Mouse (Mus musculus): ENCODE measurements around the gene Zfp740. TPM values are rescaled to one million over a fixed set of nuclear protein-coding genes. Genes with fewer than 3 reads are reported as not detected.

The Zfp740 gene
- polyA plus RNA-seq, 1 experiment from 2014 or later, result 11.6 TPM

DNA sequence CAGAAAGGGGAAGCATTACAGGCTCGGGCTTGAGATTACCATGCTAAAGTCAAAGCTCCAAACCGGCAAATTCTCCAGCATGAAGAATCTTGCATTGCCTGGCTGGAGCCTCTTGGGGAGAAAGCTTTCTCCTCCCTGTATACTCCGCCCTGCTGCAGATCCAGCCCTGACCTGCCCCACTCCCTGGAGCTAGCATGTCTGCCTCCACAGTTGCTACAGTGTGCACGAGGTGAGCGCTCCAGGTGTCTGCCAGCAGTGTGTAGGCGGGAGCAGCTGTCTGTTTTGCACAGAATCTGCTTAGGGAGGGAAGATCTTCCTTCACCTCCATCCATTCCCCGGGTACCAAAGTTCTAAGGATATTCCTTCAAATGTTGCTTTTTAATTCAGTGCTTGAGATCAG is 59.5 kb downstream of the Zfp740 start:
- Histone ChIP-seq H3K36me3 (replicated peaks; ENCODE audit: insufficient read depth, low read length) (no peaks in the 10 kb centered on the region), H3K9me3 (ENCODE audit: low read length) (no peaks in the 10 kb centered on the region), H3K27ac (ENCODE audit: low read depth) (no peak overlapping the region), H3K9ac (replicated peaks) (no peak overlapping the region), H3K4me3 (ENCODE audit: low read depth, low read length) (no peak overlapping the region), H3K4me2 (ENCODE audit: low read depth, low read length) (no peak overlapping the region), H3K4me1 (ENCODE audit: insufficient read depth) (peaks cover 2% of the 10 kb centered on the region), H3K27me3 (ENCODE audit: insufficient read depth, low read length) (peaks cover 21% of the 10 kb centered on the region)
- 56% methylated on average over 7 of the region's 7 CpGs for WGBS (ENCODE audit: insufficient replicate concordance)
- no peak for TF ChIP-seq CTCF (IDR thresholded peaks at IDR 0.05; ENCODE audit: low read depth)
- no peak for TF ChIP-seq EP300 (IDR thresholded peaks at IDR 0.05; ENCODE audit: low read depth)
- ATAC-seq (no peak), DNase-seq (no peak)

DNA sequence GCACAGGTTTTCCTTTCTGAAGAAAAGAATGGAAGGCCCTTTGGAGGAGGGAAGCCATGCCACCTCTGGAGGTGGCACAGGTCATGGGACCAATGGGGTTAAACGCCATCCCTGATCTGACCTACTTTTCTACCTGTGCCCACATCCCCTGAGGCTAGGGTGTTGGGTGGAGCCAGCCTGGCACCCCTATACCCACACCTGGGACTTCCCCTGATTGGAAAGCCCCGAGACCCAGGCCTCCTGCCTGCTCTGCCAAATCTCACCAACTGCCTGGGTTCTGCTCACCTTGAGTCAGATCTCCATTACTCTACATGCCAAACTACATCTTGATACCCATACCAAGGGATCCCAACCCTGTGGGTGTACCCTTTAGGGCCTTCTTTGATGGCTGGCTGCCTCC is 60.0 kb downstream of the Zfp740 start:
- no peaks in the 10 kb centered on the region for H3K9me3 ChIP-seq (ENCODE audit: low read length)
- no peak overlapping the region for H3K9ac ChIP-seq (replicated peaks)
- no peak overlapping the region for H3K4me3 ChIP-seq (ENCODE audit: low read depth, low read length)
- ATAC-seq, result no peak
- TF ChIP-seq CTCF (IDR thresholded peaks at IDR 0.05; ENCODE audit: low read depth) (no peak), EP300 (IDR thresholded peaks at IDR 0.05; ENCODE audit: low read depth) (no peak)
- no peaks in the 10 kb centered on the region for H3K4me1 ChIP-seq (ENCODE audit: insufficient read depth)
- peaks cover 17% of the 10 kb centered on the region for H3K27me3 ChIP-seq (ENCODE audit: insufficient read depth, low read length)
- no peak overlapping the region for H3K4me2 ChIP-seq (ENCODE audit: low read depth, low read length)
- WGBS (ENCODE audit: insufficient replicate concordance), result 61% methylated on average over 2 of the region's 2 CpGs
- DNase-seq, result no peak
- no peak overlapping the region for H3K27ac ChIP-seq (ENCODE audit: low read depth)
- H3K36me3 ChIP-seq (replicated peaks; ENCODE audit: insufficient read depth, low read length), result no peaks in the 10 kb centered on the region

Other genes with a start within 250 kb of the Zfp740 start
- not detected in 2 replicates for gene Krt78, start 249.0 kb upstream of the Zfp740 start, polyA plus RNA-seq (2015; fragmentation: Nextera tagmentation; extraction: Ambion mirVana)
- 125 and 129 TPM in 2 replicates for gene Krt8, start 198.8 kb upstream of the Zfp740 start, polyA plus RNA-seq (2015; fragmentation: Nextera tagmentation; extraction: Ambion mirVana)
- 234 and 261 TPM in 2 replicates for gene Krt18, start 175.1 kb upstream of the Zfp740 start, polyA plus RNA-seq (2015; fragmentation: Nextera tagmentation; extraction: Ambion mirVana)
- 30.9 and 32.2 TPM in 2 replicates for gene Eif4b, start 129.5 kb upstream of the Zfp740 start, polyA plus RNA-seq (2015; fragmentation: Nextera tagmentation; extraction: Ambion mirVana)
- gene Tns2, start 102.8 kb upstream of the Zfp740 start, polyA plus RNA-seq (2015; fragmentation: Nextera tagmentation; extraction: Ambion mirVana), result 9.2 TPM in 2 replicates
- 9.2 and 10.0 TPM in 2 replicates for gene Spryd3, start 67.0 kb upstream of the Zfp740 start, polyA plus RNA-seq (2015; fragmentation: Nextera tagmentation; extraction: Ambion mirVana)
- gene Igfbp6, start 58.9 kb upstream of the Zfp740 start, polyA plus RNA-seq (2015; fragmentation: Nextera tagmentation; extraction: Ambion mirVana), result 4.8 and 5.9 TPM in 2 replicates
- 10.9 and 13.6 TPM in 2 replicates for gene Soat2, start 52.7 kb upstream of the Zfp740 start, polyA plus RNA-seq (2015; fragmentation: Nextera tagmentation; extraction: Ambion mirVana)
- gene Csad, start 1.5 kb downstream of the Zfp740 start, polyA plus RNA-seq (2015; fragmentation: Nextera tagmentation; extraction: Ambion mirVana), result 224 and 243 TPM in 2 replicates
- 5.8 and 8.6 TPM in 2 replicates for gene Itgb7, start 28.7 kb downstream of the Zfp740 start, polyA plus RNA-seq (2015; fragmentation: Nextera tagmentation; extraction: Ambion mirVana)
- gene Rarg, start 54.3 kb downstream of the Zfp740 start, polyA plus RNA-seq (2015; fragmentation: Nextera tagmentation; extraction: Ambion mirVana), result 2.4 and 2.6 TPM in 2 replicates
- not detected in 2 replicates for gene Gm9918, start 67.3 kb downstream of the Zfp740 start, polyA plus RNA-seq (2015; fragmentation: Nextera tagmentation; extraction: Ambion mirVana)
- 25.4 and 27.4 TPM in 2 replicates for gene Mfsd5, start 76.2 kb downstream of the Zfp740 start, polyA plus RNA-seq (2015; fragmentation: Nextera tagmentation; extraction: Ambion mirVana)
- 7.3 and 7.8 TPM in 2 replicates for gene Espl1, start 93.0 kb downstream of the Zfp740 start, polyA plus RNA-seq (2015; fragmentation: Nextera tagmentation; extraction: Ambion mirVana)
- gene Pfdn5, start 122.9 kb downstream of the Zfp740 start, polyA plus RNA-seq (2015; fragmentation: Nextera tagmentation; extraction: Ambion mirVana), result 172 and 179 TPM in 2 replicates
- gene Myg1, start 128.5 kb downstream of the Zfp740 start, polyA plus RNA-seq (2015; fragmentation: Nextera tagmentation; extraction: Ambion mirVana), result 28.1 and 30.8 TPM in 2 replicates
- gene Aaas, start 147.5 kb downstream of the Zfp740 start, polyA plus RNA-seq (2015; fragmentation: Nextera tagmentation; extraction: Ambion mirVana), result 15.6 and 18.8 TPM in 2 replicates
- gene Sp7, start 163.9 kb downstream of the Zfp740 start, polyA plus RNA-seq (2015; fragmentation: Nextera tagmentation; extraction: Ambion mirVana), result not detected in 2 replicates
- 2.8 and 2.9 TPM in 2 replicates for gene Sp1, start 202.9 kb downstream of the Zfp740 start, polyA plus RNA-seq (2015; fragmentation: Nextera tagmentation; extraction: Ambion mirVana)
- 0.36 and 0.60 TPM in 2 replicates for gene Amhr2, start 242.1 kb downstream of the Zfp740 start, polyA plus RNA-seq (2015; fragmentation: Nextera tagmentation; extraction: Ambion mirVana)

Measured in liver, postnatal 0 days (tissue).